Mouse (Mus musculus) MEL (cell line): ENCODE results near the gene Hoxa1. TPM values are rescaled to one million over a fixed set of nuclear protein-coding genes. Genes with fewer than 3 reads are reported as not detected.

Source experiments
- DNase-seq: peaks from one replicate; pipeline ENCODE4 v3.0.0; 2011; ENCODE audit warnings: low read depth, low spot score
- H3K27ac ChIP-seq: 2 replicates; pipeline ENCODE4 v1.5.1; 2012; ENCODE audit warnings: low read depth, mild to moderate bottlenecking, control low read depth, low read length, moderate library complexity; ENCODE audit not compliant: control insufficient read depth
- H3K27me3 ChIP-seq, 2 experiments: fragments of 150-350 bp in 1 of 2; sonication (generic) in 1 of 2; 2 replicates each; pipeline ENCODE4 v1.6.1; 2012; ENCODE audit warnings: low read length in 2 of 2, mild to moderate bottlenecking in 2 of 2, improper control_type of control experiment in 1 of 2, moderate library complexity in 1 of 2; ENCODE audit not compliant: insufficient read depth in 2 of 2, control insufficient read depth in 1 of 2
- H3K36me3 ChIP-seq, 2 experiments: 2 replicates each; pipeline ENCODE4 v1.6.1; 2012 to 2014; ENCODE audit warnings: low read length in 2 of 2, improper control_type of control experiment in 1 of 2, inconsistent platforms in 1 of 2, mild to moderate bottlenecking in 1 of 2; ENCODE audit not compliant: insufficient read depth in 2 of 2, control insufficient read depth in 1 of 2
- H3K4me1 ChIP-seq, 2 experiments: fragments of 150-350 bp in 1 of 2; sonication (generic) in 1 of 2; 2 replicates each; pipeline ENCODE4 v1.6.1; 2012; ENCODE audit warnings: low read length in 2 of 2, improper control_type of control experiment in 1 of 2, mild to moderate bottlenecking in 1 of 2; ENCODE audit not compliant: insufficient read depth in 2 of 2, control insufficient read depth in 1 of 2
- H3K4me3 ChIP-seq, 2 experiments: fragments of 150-350 bp in 1 of 2; sonication (generic) in 1 of 2; 2 replicates each; pipeline ENCODE4 v1.5.1; 2012; ENCODE audit warnings: low read depth in 2 of 2, low read length in 2 of 2, mild to moderate bottlenecking in 2 of 2, moderate library complexity in 2 of 2, control low read depth in 1 of 2, improper control_type of control experiment in 1 of 2; ENCODE audit not compliant: control insufficient read depth in 1 of 2, insufficient read depth in 1 of 2
- H3K79me2 ChIP-seq: 2 replicates; pipeline ENCODE4 v1.6.1; 2012; ENCODE audit warnings: mild to moderate bottlenecking, low read length, moderate library complexity; ENCODE audit not compliant: control insufficient read depth, poor library complexity, insufficient read depth
- H3K9ac ChIP-seq: 2 replicates; pipeline ENCODE4 v1.6.1; 2012; ENCODE audit warnings: low read depth, mild to moderate bottlenecking, control low read depth, low read length, moderate library complexity; ENCODE audit not compliant: control insufficient read depth, poor library complexity, severe bottlenecking
- H3K9me3 ChIP-seq: fragments of 150-350 bp; sonication (generic); replicated peaks from 2 replicates; pipeline ENCODE4 v1.6.1; 2012; ENCODE audit warnings: mild to moderate bottlenecking, low read length, improper control_type of control experiment, moderate library complexity; ENCODE audit not compliant: insufficient read depth
- CHD2 ChIP-seq: IDR thresholded peaks from 2 replicates; pipeline ENCODE4 v1.6.1; 2011; ENCODE audit warnings: low read length, improper control_type of control experiment
- ETS1 ChIP-seq: IDR thresholded peaks from 2 replicates; pipeline ENCODE4 v1.6.1; 2012; ENCODE audit warnings: low read depth, mild to moderate bottlenecking, inconsistent platforms, low read length, improper control_type of control experiment, moderate library complexity
- GABPA ChIP-seq: IDR thresholded peaks from 2 replicates; pipeline ENCODE4 v1.6.1; 2012; ENCODE audit warnings: low read depth, mild to moderate bottlenecking, inconsistent platforms, low read length, improper control_type of control experiment, moderate library complexity
- GATA1 ChIP-seq: IDR thresholded peaks from 2 replicates; pipeline ENCODE4 v1.6.1; 2011; ENCODE audit warnings: low read depth, low read length, improper control_type of control experiment
- HCFC1 ChIP-seq: IDR thresholded peaks from 2 replicates; pipeline ENCODE4 v1.6.1; 2012; ENCODE audit warnings: low read depth, mild to moderate bottlenecking, inconsistent platforms, low read length, improper control_type of control experiment, moderate library complexity
- MAFK ChIP-seq: IDR thresholded peaks from 2 replicates; pipeline ENCODE4 v1.6.1; 2011; ENCODE audit warnings: low read depth, mild to moderate bottlenecking, low read length, improper control_type of control experiment, borderline replicate concordance
- MAX ChIP-seq: IDR thresholded peaks from 2 replicates; pipeline ENCODE4 v1.6.1; 2011; ENCODE audit warnings: low read length, improper control_type of control experiment
- MAZ ChIP-seq: IDR thresholded peaks from 2 replicates; pipeline ENCODE4 v1.6.1; 2012; ENCODE audit warnings: low read depth, mild to moderate bottlenecking, inconsistent platforms, low read length, improper control_type of control experiment
- MXI1 ChIP-seq: IDR thresholded peaks from 2 replicates; pipeline ENCODE4 v1.6.1; 2011; ENCODE audit warnings: mild to moderate bottlenecking, low read depth, low read length, improper control_type of control experiment
- MYC ChIP-seq: IDR thresholded peaks from 2 replicates; pipeline ENCODE4 v1.6.1; 2011; ENCODE audit warnings: low read depth, mild to moderate bottlenecking, low read length, improper control_type of control experiment, moderate library complexity
- POLR2A ChIP-seq, 2 experiments: IDR thresholded peaks; 2 replicates each; pipeline ENCODE4 v1.6.1; 2011 to 2012; ENCODE audit warnings: low read length in 2 of 2, mild to moderate bottlenecking in 2 of 2, control low read depth in 1 of 2, improper control_type of control experiment in 1 of 2, low read depth in 1 of 2, moderate library complexity in 1 of 2; ENCODE audit not compliant: control insufficient read depth in 1 of 2, insufficient read depth in 1 of 2, poor library complexity in 1 of 2
- POLR2AphosphoS2 ChIP-seq: IDR thresholded peaks from 2 replicates; pipeline ENCODE4 v1.6.1; 2011; ENCODE audit warnings: low read length, improper control_type of control experiment
- POLR2AphosphoS5 ChIP-seq: IDR thresholded peaks from 2 replicates; pipeline ENCODE4 v1.6.1; 2012; ENCODE audit warnings: low read depth, borderline replicate concordance, mild to moderate bottlenecking, inconsistent platforms, low read length, moderate library complexity, mixed read lengths
- RCOR1 ChIP-seq: IDR thresholded peaks from 2 replicates; pipeline ENCODE4 v1.6.1; 2012; ENCODE audit warnings: low read depth, mild to moderate bottlenecking, inconsistent platforms, low read length, improper control_type of control experiment
- SIN3A ChIP-seq: IDR thresholded peaks from 2 replicates; pipeline ENCODE4 v1.6.1; 2012; ENCODE audit warnings: low read length, improper control_type of control experiment, inconsistent platforms
- SMC3 ChIP-seq: IDR thresholded peaks from 2 replicates; pipeline ENCODE4 v1.6.1; 2011; ENCODE audit warnings: low read depth, low read length, improper control_type of control experiment
- TAL1 ChIP-seq: IDR thresholded peaks from 2 replicates; pipeline ENCODE4 v1.6.1; 2012; ENCODE audit warnings: mild to moderate bottlenecking, inconsistent platforms, low read length, moderate library complexity, mixed read lengths
- TCF12 ChIP-seq: IDR thresholded peaks from 2 replicates; pipeline ENCODE4 v1.6.1; 2014; ENCODE audit warnings: low read depth, mild to moderate bottlenecking, inconsistent platforms, low read length, improper control_type of control experiment, moderate library complexity
- UBTF ChIP-seq: IDR thresholded peaks from 2 replicates; pipeline ENCODE4 v1.6.1; 2012; ENCODE audit warnings: low read depth, mild to moderate bottlenecking, inconsistent platforms, low read length, improper control_type of control experiment, moderate library complexity, borderline replicate concordance; ENCODE audit not compliant: insufficient read depth
- USF1 ChIP-seq: IDR thresholded peaks from 2 replicates; pipeline ENCODE4 v1.6.1; 2014; ENCODE audit warnings: low read depth, mild to moderate bottlenecking, inconsistent platforms, low read length, improper control_type of control experiment, moderate library complexity
- USF2 ChIP-seq, 2 experiments: IDR thresholded peaks; 2 replicates each; pipeline ENCODE4 v1.6.1; 2011 to 2012; ENCODE audit warnings: improper control_type of control experiment in 2 of 2, low read length in 2 of 2, borderline replicate concordance in 1 of 2, inconsistent platforms in 1 of 2, low read depth in 1 of 2, mild to moderate bottlenecking in 1 of 2; ENCODE audit not compliant: insufficient read depth in 1 of 2
- ZKSCAN1 ChIP-seq: IDR thresholded peaks from 2 replicates; pipeline ENCODE4 v1.6.1; 2012; ENCODE audit warnings: low read depth, mild to moderate bottlenecking, inconsistent platforms, low read length, improper control_type of control experiment, moderate library complexity
- ZNF384 ChIP-seq: IDR thresholded peaks from 2 replicates; pipeline ENCODE4 v1.6.1; 2012; ENCODE audit warnings: low read depth, mild to moderate bottlenecking, inconsistent platforms, low read length, improper control_type of control experiment
- polyA plus RNA-seq, 2 experiments: library from polyadenylated mRNA; stranded (reverse) in 1 of 2; unstranded in 1 of 2; fragments of >175 nt in 1 of 2; fragments of >200 nt in 1 of 2; gene quantifications; 2 replicates each; pipeline versions ENCODE4 v1.2.1 to v1.2.4; 2012; ENCODE audit warnings: low replicate concordance in 2 of 2, low read depth in 1 of 2; ENCODE audit not compliant: insufficient read length in 2 of 2, insufficient read depth in 1 of 2, missing spikeins in 1 of 2
- total RNA-seq: library from RNA; depleted of rRNA; stranded (reverse); fragments of 300-350 nt; gene quantifications from 2 replicates; pipeline ENCODE4 v1.2.3, GENCODE M21; 2012

Gene Hoxa1
- total and polyA plus RNA-seq, 3 experiments, result not detected

GRCm38 (mm10) chr6:52168191-52169055 lies 10.3 kb upstream of the Hoxa1 start:
- no peak for TF ChIP-seq MAX
- no peak for TF ChIP-seq SMC3
- no peak for TF ChIP-seq MXI1
- TF ChIP-seq MAFK, result no peak
- TF ChIP-seq POLR2A (IDR thresholded peaks at IDR 0.05; ENCODE audit: control insufficient read depth in 1 of 2, insufficient read depth in 1 of 2, low read depth in 1 of 2, low read length in 2 of 2, poor library complexity in 1 of 2), result no peak
- no peak for TF ChIP-seq MYC
- TF ChIP-seq POLR2AphosphoS2, result no peak
- no peak for TF ChIP-seq USF2 (IDR thresholded peaks at IDR 0.05; ENCODE audit: borderline replicate concordance in 1 of 2, insufficient read depth in 1 of 2, low read depth in 1 of 2, low read length in 2 of 2)
- no peak overlapping the region for H3K9ac ChIP-seq
- DNase-seq, result no peak
- no peaks in the 10 kb centered on the region for H3K9me3 ChIP-seq
- no peaks in the 10 kb centered on the region for H3K79me2 ChIP-seq
- H3K27me3 ChIP-seq, result no peaks in the 10 kb centered on the region
- no peak overlapping the region for H3K27ac ChIP-seq
- no peaks in the 10 kb centered on the region for H3K4me1 ChIP-seq
- H3K36me3 ChIP-seq, result no peaks in the 10 kb centered on the region
- H3K4me3 ChIP-seq, result no peak overlapping the region

DNA sequence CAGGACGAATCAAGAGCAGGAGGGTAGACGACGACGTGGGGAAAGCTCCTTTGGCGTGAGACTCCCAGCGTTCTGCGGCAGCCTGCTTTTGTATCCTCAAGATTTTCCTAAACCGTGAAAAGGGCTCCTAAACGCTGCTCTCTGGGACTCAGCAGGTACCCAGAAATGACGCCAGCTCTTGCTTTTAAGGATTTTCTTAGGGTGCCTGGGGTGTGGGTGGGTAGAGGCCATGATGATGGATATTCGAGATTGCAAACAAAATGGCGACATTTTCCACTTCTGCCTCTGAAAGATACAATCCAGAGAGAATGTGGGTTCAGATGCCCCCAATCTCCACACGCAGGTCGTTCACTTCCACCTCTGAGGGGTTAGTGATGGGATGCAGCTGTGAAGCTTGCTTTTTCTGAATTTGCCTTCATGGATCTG lies 9.6 kb upstream of the Hoxa1 start:
- Histone ChIP-seq H3K27ac (no peak overlapping the region), H3K9ac (no peak overlapping the region), H3K9me3 (no peaks in the 10 kb centered on the region), H3K27me3 (no peaks in the 10 kb centered on the region), H3K4me1 (no peaks in the 10 kb centered on the region), H3K79me2 (no peaks in the 10 kb centered on the region), H3K36me3 (no peaks in the 10 kb centered on the region), H3K4me3 (no peak overlapping the region)
- no peak for DNase-seq
- TF ChIP-seq HCFC1 (no peak), SIN3A (no peak), ZKSCAN1 (no peak), USF1 (no peak), TAL1 (no peak), CHD2 (no peak), GATA1 (no peak), MAZ (no peak), UBTF (no peak), TCF12 (no peak), POLR2AphosphoS5 (no peak), POLR2A (IDR thresholded peaks at IDR 0.05; ENCODE audit: control insufficient read depth in 1 of 2, insufficient read depth in 1 of 2, low read depth in 1 of 2, low read length in 2 of 2, poor library complexity in 1 of 2) (no peak), ETS1 (no peak), GABPA (no peak), RCOR1 (no peak), ZNF384 (no peak)
